10 mouse cellular contexts compared by ENCODE assay signal in the genomic region with DNA sequence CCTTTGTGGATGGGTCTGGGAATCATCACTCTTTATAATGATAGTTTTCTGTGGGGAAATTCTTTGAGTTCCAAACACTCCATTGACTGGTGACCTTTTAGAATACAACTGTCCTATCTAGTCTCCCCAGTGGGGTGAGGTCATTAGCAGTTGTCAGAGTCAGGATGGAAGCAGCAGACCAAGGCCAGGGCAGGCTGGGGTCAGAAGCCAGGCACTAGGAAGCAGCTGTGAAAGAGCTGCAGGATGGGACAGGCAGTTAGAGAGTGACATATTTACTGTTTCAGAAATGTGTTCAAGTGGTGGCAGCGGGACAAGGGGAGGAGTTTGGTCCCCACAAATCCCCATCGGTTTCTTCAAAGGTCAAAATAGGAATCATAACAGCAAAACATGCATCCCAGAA.
DNase-seq lines count a peak whose midpoint lies in the region; ATAC-seq and TF ChIP-seq lines count a peak whose summit lies in the region.
"Had no signal": no experiment of that assay in that cellular context is flagged by ENCODE, and none has a peak within 500 bp of the region (broad histone marks: within the 10 kb centered on the region; RNA-seq: fewer than 3 reads in every experiment).

No protein-coding gene starts in this region.

- peak; percentile 67; the same call in 1 of the 2 replicates for ATAC-seq in kidney, embryonic 15.5 days (replicated peaks; ENCODE audit: low FRiP score)
- ATAC-seq in forebrain, postnatal 0 days, result no peak

- H3K27ac ChIP-seq in heart, embryonic 10.5 days, result no peak overlapping the region
- H3K27ac ChIP-seq in kidney, embryonic 15.5 days, result no peak overlapping the region
- H3K27ac ChIP-seq in forebrain, postnatal 0 days (ENCODE audit: low read depth, low read length), result no peak overlapping the region
- no peak overlapping the region for H3K27ac ChIP-seq in hindbrain, embryonic 10.5 days
- H3K27ac ChIP-seq: embryonic facial prominence, embryonic 13.5 days had no signal

- no peaks in the 10 kb centered on the region for H3K36me3 ChIP-seq in heart, embryonic 10.5 days
- no peaks in the 10 kb centered on the region for H3K36me3 ChIP-seq in kidney, embryonic 15.5 days
- H3K36me3 ChIP-seq in forebrain, postnatal 0 days (ENCODE audit: insufficient read depth), result no peaks in the 10 kb centered on the region
- H3K36me3 ChIP-seq in hindbrain, embryonic 10.5 days, result no peaks in the 10 kb centered on the region
- H3K36me3 ChIP-seq: embryonic facial prominence, embryonic 13.5 days had no signal

- DNase-seq in heart, adult 11 months, result peak; percentile 98
- DNase-seq in heart, embryonic 10.5 days (ENCODE audit: low spot score), result no peak
- peak; percentile 63 for DNase-seq in gastrocnemius, postnatal 25 days
- peak; percentile 58 for DNase-seq in mesoderm, embryonic 11.5 days (ENCODE audit: low read depth, low spot score)
- no peak for DNase-seq in c-Kit-positive CD71-positive TER-119-positive erythroid progenitor cells, embryonic 14.5 days (ENCODE audit: low spot score)
- DNase-seq in forebrain, postnatal 0 days, result no peak
- no peak for DNase-seq in hindbrain, embryonic 10.5 days (ENCODE audit: low spot score)

- peaks cover 26% of the 10 kb centered on the region for H3K4me1 ChIP-seq in heart, embryonic 10.5 days
- H3K4me1 ChIP-seq in kidney, embryonic 15.5 days, result peaks cover 29% of the 10 kb centered on the region
- H3K4me1 ChIP-seq in forebrain, postnatal 0 days (ENCODE audit: insufficient read depth), result no peaks in the 10 kb centered on the region
- peaks cover 17% of the 10 kb centered on the region for H3K4me1 ChIP-seq in hindbrain, embryonic 10.5 days (replicated peaks)

- TF ChIP-seq CTCF in forebrain, postnatal 0 days (IDR thresholded peaks at IDR 0.05; ENCODE audit: low read depth), result no peak

- no peaks in the 10 kb centered on the region for H3K9me3 ChIP-seq in heart, embryonic 10.5 days
- H3K9me3 ChIP-seq in kidney, embryonic 15.5 days (replicated peaks), result no peaks in the 10 kb centered on the region
- no peaks in the 10 kb centered on the region for H3K9me3 ChIP-seq in forebrain, postnatal 0 days (ENCODE audit: low read length)
- no peaks in the 10 kb centered on the region for H3K9me3 ChIP-seq in hindbrain, embryonic 10.5 days

- no peaks in the 10 kb centered on the region for H3K27me3 ChIP-seq in heart, embryonic 10.5 days (ENCODE audit: insufficient read depth, poor library complexity, severe bottlenecking)
- H3K27me3 ChIP-seq in kidney, embryonic 15.5 days, result no peaks in the 10 kb centered on the region
- no peaks in the 10 kb centered on the region for H3K27me3 ChIP-seq in forebrain, postnatal 0 days (ENCODE audit: insufficient read depth, low read length)
- H3K27me3 ChIP-seq in hindbrain, embryonic 10.5 days (ENCODE audit: insufficient read depth, poor library complexity, severe bottlenecking), result no peaks in the 10 kb centered on the region
- H3K27me3 ChIP-seq: embryonic facial prominence, embryonic 13.5 days had no signal

- H3K4me2 ChIP-seq in kidney, embryonic 15.5 days, result no peak overlapping the region
- H3K4me2 ChIP-seq in forebrain, postnatal 0 days (ENCODE audit: low read depth), result no peak overlapping the region
- H3K4me2 ChIP-seq: embryonic facial prominence, embryonic 13.5 days; midbrain, embryonic 11.5 days had no signal

- H3K4me3 ChIP-seq in heart, embryonic 10.5 days, result no peak overlapping the region
- H3K4me3 ChIP-seq in kidney, embryonic 15.5 days (replicated peaks), result no peak overlapping the region
- no peak overlapping the region for H3K4me3 ChIP-seq in forebrain, postnatal 0 days (ENCODE audit: low read depth, low read length)
- H3K4me3 ChIP-seq in hindbrain, embryonic 10.5 days, result no peak overlapping the region
- H3K4me3 ChIP-seq: embryonic facial prominence, embryonic 13.5 days had no signal

- H3K9ac ChIP-seq in kidney, embryonic 15.5 days, result no peak overlapping the region
- H3K9ac ChIP-seq in forebrain, postnatal 0 days, result no peak overlapping the region
- H3K9ac ChIP-seq: embryonic facial prominence, embryonic 13.5 days had no signal

- 56% methylated on average over 2 of the region's 2 CpGs for WGBS in heart, embryonic 10.5 days
- WGBS in kidney, embryonic 15.5 days, result 14% methylated on average over 2 of the region's 2 CpGs
- WGBS in forebrain, postnatal 0 days, result 93% methylated on average over 2 of the region's 2 CpGs
- WGBS in hindbrain, embryonic 10.5 days, result 66% methylated on average over 2 of the region's 2 CpGs

Comparison
In these comparisons a context has a peak if more than half of its experiments do, and no peak if none do; other contexts are left out.
1. DNase-seq: peak in heart, adult 11 months (single experiment), gastrocnemius, postnatal 25 days (single experiment) and mesoderm, embryonic 11.5 days (single experiment); none in heart, embryonic 10.5 days (single experiment), c-Kit-positive CD71-positive TER-119-positive erythroid progenitor cells, embryonic 14.5 days (single experiment), forebrain, postnatal 0 days (single experiment) and hindbrain, embryonic 10.5 days (single experiment).